17 mouse cellular contexts compared by ENCODE assay signal in the genomic region with DNA sequence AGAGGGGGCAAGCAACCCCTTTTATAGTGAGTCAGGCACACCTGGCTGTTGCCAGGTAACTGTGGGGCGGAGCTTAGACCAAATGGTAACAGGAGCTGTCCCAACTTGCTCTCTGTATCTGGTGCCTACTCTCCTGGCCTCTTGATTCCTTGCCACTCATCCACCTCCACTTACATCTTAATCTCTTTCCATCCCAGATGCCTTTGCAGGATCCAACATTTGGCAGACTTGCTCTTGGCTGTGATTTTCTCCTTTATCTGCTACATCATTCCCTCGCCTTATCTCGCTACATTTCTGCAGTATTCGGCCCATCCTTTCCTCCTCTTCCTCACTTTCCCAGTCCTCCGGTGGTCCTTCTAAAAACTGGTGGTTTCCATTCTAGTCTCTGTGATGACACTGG.
"Had no signal": no experiment of that assay in that cellular context is flagged by ENCODE, and none has a peak within 500 bp of the region (broad histone marks: within the 10 kb centered on the region; RNA-seq: fewer than 3 reads in every experiment).

No protein-coding gene starts in this region.

- H3K36me3 ChIP-seq: lung, embryonic 15.5 days; midbrain, embryonic 13.5 days; midbrain, embryonic 15.5 days; neural tube, embryonic 12.5 days; stomach, embryonic 15.5 days had no signal

- H3K4me3 ChIP-seq: lung, embryonic 15.5 days; megakaryocyte, embryonic 14.5 days; midbrain, embryonic 13.5 days; midbrain, embryonic 15.5 days; neural tube, embryonic 12.5 days; stomach, embryonic 15.5 days had no signal

- H3K27me3 ChIP-seq: lung, embryonic 15.5 days; midbrain, embryonic 15.5 days; neural tube, embryonic 12.5 days; stomach, embryonic 15.5 days had no signal

- H3K27ac ChIP-seq: lung, embryonic 15.5 days; macrophage; midbrain, embryonic 13.5 days; midbrain, embryonic 15.5 days; neural tube, embryonic 12.5 days; stomach, embryonic 15.5 days; stomach, postnatal 0 days had no signal

- DNase-seq: liver, postnatal 0 days; lung, adult 2 months; lung, postnatal 14 days; lung, postnatal 36 days; right cerebral cortex, postnatal 14 days; thymus, adult 2 months; thymus, postnatal 25 days; thymus, postnatal 4 days had no signal

- H3K4me1 ChIP-seq: lung, embryonic 15.5 days; midbrain, embryonic 15.5 days; neural tube, embryonic 12.5 days; stomach, embryonic 15.5 days had no signal

- H3K9me3 ChIP-seq: lung, embryonic 15.5 days; megakaryocyte, embryonic 14.5 days; midbrain, embryonic 13.5 days; midbrain, embryonic 15.5 days; neural tube, embryonic 12.5 days; stomach, embryonic 15.5 days had no signal

- ATAC-seq: liver, postnatal 0 days; lung, postnatal 0 days; midbrain, embryonic 13.5 days; midbrain, embryonic 15.5 days had no signal
